Mouse (Mus musculus): ENCODE results near the gene Ap2a1.

Gene Ap2a1

GRCm38 (mm10) chr7:44929204-44930151 is at the start of gene Ap2a1:
TSS of gene Ap2a1 (minus strand) at chr7:44929496.
- in situ Hi-C loops (cut with MboI, MseI): no loop called here

DNA sequence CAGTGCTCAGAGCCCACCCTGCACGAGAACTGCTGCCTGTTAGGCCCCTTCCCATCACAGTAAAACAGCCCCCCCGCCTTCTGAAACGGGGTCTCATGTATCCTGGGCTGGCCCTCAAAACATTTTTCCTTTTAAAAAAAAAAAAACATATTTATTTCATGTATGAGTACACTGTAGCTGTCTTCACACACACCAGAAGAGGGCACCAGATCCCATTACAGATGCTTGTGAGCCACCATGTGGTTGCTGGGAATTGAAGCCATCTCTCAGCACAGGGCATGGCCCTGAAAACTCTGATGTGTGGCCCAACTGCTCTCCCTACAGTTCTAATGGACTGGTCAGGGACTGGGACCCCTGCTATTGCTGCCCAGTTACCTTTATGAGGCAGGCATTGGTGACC is 49.0 kb upstream of the Ap2a1 start:
- in situ Hi-C loops (cut with MboI, MseI): no loop called here

DNA sequence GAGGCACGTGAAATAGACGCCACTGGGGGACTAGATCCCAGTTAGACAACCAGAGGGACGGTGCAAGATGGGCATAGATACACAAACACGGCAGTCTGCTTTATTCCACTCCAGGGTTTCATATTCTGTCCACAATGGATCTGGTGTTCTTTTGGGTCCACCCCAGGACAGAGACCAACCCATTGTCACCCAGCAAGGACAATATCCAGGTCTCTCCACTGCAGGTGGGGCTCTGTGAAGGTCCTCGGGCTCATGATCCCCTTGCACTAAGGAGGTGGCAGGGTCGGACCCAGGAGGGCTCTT is 45.8 kb upstream of the Ap2a1 start:
- in situ Hi-C loops (cut with MboI, MseI): no loop called here

DNA sequence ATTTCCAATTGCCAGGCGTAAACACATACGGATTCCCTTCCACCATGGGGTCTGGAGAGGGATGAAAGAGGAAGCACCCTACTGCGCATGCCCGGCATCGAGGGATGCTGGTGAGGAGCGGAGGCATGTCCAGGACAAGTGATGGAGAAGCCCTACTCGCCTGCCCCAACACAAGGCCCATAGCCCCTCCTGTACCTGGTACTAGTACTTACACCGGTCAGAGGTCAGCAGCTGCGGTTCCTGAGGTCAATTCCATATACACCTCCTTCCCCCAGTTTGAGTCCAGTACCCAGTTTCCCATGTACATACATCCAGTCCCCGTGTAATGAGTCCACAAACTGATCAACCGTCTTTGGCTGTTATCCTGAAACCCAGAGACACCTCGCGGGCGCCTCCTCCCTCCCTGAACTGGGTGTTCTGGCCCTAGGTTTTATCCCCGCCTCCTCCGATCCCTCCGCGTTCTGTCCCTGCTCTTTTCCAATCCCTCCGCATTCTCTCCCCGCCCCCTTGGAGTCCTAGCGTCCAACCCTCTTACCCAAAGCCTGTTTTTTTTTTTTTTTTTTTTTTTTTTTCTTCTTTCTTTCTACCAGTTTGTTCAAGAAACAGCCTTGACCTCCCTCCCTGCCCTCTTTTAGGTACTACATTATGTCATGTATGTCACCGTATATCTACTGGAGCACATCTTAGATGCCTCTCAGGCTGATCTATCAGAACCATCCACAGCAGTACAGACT is 45.3 kb upstream of the Ap2a1 start, which contains the start of gene Cpt1c:
Gene Cpt1c (minus strand): TSS at position 469 of the 734 bp plus-strand sequence.
- in situ Hi-C loops (cut with MboI, MseI): no loop called here

DNA sequence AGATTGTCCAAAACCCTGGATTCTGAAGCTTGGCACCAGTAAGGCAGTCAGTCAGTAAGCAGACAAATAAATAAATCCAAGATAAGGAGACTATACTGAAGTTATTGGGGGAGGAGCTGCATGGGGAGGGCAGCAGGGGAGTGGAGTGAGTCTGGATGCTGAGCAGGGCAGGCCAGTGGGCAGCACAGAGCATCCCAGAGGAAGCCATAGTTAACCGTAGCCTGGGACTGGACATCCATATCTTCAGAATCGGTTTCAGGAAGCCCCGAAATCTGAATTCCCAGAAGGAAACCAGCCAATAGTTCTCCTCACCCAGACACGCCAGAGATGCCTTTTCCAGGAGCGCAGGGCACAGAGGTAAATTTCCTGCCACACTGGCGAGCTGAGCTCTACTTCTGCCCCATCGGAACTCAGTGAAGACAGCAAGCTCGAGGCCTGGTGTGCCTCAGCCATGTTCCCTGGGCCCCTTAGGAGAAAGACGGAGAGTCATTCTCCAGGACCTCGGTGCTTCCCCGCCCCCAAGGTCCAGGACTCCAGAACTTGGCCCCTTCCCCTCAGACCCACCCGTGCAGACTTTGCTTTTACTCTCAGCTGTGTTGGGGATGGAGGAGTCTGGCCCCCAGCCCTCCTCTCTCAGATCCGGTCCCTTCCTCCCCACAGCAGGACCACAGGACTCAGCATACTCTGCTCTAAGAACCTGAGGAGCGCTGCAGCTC is 44.3 kb upstream of the Ap2a1 start:
- in situ Hi-C loops (cut with MboI, MseI): no loop called here

DNA sequence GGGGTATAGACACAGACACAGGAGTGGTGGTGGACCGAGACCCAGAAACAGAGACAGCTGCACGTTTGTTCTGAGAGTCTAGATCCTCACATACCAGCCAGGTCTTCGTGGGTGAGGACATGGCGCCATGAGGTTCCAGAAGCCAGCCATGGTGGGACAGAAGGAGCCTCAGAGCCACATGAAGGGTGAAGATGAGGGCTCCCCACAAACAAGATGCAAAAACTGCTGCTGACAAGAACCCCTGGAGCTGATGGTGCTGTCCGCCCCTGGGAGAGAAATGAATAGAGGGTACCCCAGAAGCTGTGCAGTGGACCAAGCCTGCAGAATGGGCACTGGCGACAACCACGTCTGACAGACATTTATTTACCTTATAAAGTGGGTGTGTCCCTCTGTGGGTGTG is 41.8 kb upstream of the Ap2a1 start:
- in situ Hi-C loops (cut with MboI, MseI): no loop called here

GRCm38 (mm10) chr7:44970231-44970691 is 41.0 kb upstream of the Ap2a1 start:
- in situ Hi-C loops (cut with MboI, MseI): no loop called here

DNA sequence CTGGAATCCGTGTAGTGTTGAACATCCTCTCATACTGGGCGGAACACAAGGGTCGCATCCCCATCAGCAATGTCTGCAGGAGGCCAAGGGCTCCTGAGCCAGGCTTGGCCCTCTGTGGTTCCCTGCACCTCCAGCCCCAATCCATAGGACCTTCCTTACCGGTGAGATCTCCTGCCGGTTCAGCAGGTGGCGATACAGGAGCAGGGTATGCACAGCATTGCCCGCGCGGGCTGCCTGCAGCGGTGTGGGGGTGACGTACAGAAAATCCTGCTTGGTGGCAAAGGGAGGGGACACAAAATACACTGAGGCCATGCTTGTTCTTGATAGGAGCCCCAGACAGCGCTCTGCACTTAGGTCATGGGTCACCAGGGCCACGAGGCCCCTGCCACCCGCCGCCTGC is 37.3 kb upstream of the Ap2a1 start:
- in situ Hi-C loops (cut with MboI, MseI): no loop called here

DNA sequence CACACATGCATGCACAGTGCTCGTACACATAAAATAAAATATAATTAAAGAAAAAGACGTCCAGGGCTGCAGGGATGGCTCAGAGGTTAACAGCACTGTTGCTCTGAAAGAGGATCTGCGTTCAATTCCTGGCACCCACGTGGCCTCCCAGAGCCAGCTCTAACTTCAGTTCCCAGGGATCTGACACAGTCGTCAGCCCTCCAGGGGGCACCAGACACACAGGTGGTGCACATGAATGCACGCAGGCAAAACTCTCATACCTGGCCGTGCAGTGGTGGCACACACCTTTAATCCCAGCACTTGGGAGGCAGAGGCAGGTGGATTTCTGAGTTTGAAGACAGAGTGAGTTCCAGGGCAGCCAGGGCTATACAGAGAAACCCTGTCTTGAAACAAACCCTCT is 36.7 kb upstream of the Ap2a1 start:
- in situ Hi-C loops (cut with MboI, MseI): no loop called here

DNA sequence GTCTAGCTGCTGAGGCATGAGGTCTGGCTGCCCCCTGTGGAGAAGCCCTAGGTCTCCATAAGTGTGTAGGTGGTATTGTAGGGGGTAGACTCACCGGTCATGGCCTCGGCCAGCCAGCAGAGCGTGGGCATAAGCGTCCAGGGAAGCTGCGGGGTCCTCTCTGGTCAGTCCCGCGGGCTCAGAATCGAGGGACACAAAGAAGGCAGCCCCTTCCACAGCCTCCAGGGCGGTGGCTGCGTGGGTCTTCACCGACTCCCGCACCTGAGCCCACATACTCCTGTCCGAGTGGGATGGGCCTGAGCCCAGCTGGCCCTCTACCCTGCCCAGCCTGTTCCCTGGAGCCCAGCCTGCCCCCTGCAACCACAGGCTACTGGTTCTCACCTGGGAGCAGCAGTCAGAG is 35.7 kb upstream of the Ap2a1 start:
- in situ Hi-C loops (cut with MboI, MseI): loop anchor here in 1 of 2 experiments (5.0 kb wide), 1 partner anchor 53 kb away; no protein-coding TSS in a partner anchor

DNA sequence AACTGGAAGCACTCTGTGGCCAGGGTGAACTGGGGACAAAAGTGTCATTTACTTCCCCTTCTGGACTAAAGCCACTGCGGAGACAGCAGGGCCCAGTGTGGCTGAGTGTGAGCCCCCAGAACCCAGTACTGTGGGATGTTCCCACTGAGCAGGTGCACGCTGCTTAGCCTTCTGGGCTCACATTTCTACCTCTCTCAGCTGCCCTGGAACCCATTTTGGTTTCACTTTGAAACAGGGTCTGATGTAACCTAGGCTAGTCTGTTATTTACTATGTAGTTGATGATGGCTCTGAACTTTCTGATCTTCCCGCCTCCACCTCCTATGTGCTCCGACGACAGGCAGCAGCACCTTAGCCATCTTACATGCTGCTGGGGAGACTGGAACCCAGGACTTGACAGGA is 33.5 kb upstream of the Ap2a1 start:
- in situ Hi-C loops (cut with MboI, MseI): loop anchor here in 1 of 2 experiments (5.0 kb wide), 1 partner anchor 51 kb away; no protein-coding TSS in a partner anchor

DNA sequence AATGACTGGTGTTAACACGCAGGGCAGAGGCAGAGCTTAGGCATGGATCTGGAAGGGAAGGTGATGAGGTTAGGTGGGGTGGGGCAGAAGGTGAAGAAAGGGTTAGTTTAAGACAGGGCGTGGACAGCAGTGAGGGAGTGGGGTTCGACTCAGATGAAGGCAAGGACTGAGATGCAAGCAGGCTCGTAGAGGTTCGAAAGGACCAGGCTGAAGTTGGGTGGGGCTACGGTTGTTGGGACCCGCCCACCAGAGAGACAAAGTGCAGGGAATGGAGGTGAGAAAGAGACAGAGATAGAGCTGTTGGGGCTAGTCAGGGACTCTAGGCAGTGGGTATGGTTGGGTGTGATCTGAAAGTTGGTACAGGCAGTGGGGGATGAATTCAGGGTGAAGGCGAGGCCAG is 33.0 kb upstream of the Ap2a1 start:
- in situ Hi-C loops (cut with MboI, MseI): loop anchor here in 1 of 2 experiments (5.0 kb wide), 1 partner anchor 50 kb away; no protein-coding TSS in a partner anchor

- in situ Hi-C loops (cut with MboI, MseI): loop anchor here in 1 of 2 experiments (5.0 kb wide), 1 partner anchor 48 kb away; no protein-coding TSS in a partner anchor
These were observed 31.2 kb upstream of the Ap2a1 start for GRCm38 (mm10) chr7:44960512-44960910.

- in situ Hi-C loops (cut with MboI, MseI): loop anchor here (5.0 kb wide), 2 partner anchors 48 to 238 kb away; no protein-coding TSS in a partner anchor
These were observed 30.7 kb upstream of the Ap2a1 start for GRCm38 (mm10) chr7:44959874-44960511.

DNA sequence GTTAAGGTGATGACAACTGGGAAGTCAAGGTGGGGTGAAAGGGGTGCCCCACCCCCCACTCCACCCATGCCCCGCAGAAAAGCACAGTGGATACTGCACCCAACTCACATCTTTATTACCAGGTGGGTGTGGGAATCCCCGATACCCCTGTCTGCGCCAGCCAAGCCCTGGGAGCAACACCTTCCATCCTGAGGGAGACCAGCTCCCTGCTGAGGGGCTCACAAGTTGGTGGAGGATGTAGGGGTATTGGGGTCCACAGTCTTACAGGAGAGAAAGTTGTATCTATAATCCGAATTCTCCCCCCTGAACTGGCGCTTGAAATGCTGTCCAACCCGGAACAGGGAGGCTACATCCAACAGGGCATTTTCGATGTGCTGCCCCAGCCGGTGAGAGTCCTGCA is 30.0 kb upstream of the Ap2a1 start:
- in situ Hi-C loops (cut with MboI, MseI): loop anchor here in 1 of 2 experiments (5.0 kb wide), 1 partner anchor 237 kb away; no protein-coding TSS in a partner anchor

GRCm38 (mm10) chr7:44958208-44958607 is 28.9 kb upstream of the Ap2a1 start:
- in situ Hi-C loops (cut with MboI, MseI): loop anchor here in 1 of 2 experiments (5.0 kb wide), 1 partner anchor 236 kb away; no protein-coding TSS in a partner anchor

- in situ Hi-C loops (cut with MboI, MseI): loop anchor here in 1 of 2 experiments (5.0 kb wide), 1 partner anchor 235 kb away; no protein-coding TSS in a partner anchor
These were observed 28.0 kb upstream of the Ap2a1 start for GRCm38 (mm10) chr7:44957183-44957835.

DNA sequence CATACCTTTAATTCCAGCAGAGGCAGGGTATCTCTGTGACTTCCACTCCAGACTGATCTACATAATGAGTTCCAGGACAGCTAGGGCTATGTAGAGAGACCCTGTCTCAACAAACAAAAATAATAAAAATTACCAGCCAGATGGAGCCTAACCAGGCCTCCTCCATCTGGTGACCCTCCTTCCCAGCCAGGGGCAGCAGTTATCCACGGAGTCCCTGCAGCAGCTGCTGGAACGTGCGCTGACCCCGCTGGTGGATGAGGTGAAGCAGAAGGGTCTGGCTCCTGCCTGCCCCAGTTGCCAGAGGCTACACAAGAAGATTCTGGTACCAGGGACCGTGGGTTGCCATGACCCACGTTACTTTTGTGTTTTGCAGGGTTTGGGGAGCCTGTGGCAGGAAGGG is 27.0 kb upstream of the Ap2a1 start:
- in situ Hi-C loops (cut with MboI, MseI): loop anchor here in 1 of 2 experiments (5.0 kb wide), 1 partner anchor 234 kb away; no protein-coding TSS in a partner anchor

GRCm38 (mm10) chr7:44955628-44956027 is 26.3 kb upstream of the Ap2a1 start:
- in situ Hi-C loops (cut with MboI, MseI): loop anchor here in 1 of 2 experiments (5.0 kb wide), 1 partner anchor 233 kb away; no protein-coding TSS in a partner anchor
